Mouse (Mus musculus): ENCODE data around the gene Barhl1. TPM values are rescaled to one million over a fixed set of nuclear protein-coding genes. Genes with fewer than 3 reads are reported as not detected.

Barhl1 gene
- total and polyA plus RNA-seq, 3 experiments: 0.07 to 0.11 TPM; not detected in 1

GRCm38 (mm10) chr2:28863857-28864256 is 52.6 kb downstream of the Barhl1 start:
- Histone ChIP-seq H3K36me3 (replicated peaks) (peaks cover 95% of the 10 kb centered on the region), H3K4me1 (ENCODE audit: insufficient read depth, low read depth, low read length) (peaks cover 25% of the 10 kb centered on the region), H3K27me3 (ENCODE audit: insufficient read depth, low read length) (no peaks in the 10 kb centered on the region), H3K9me3 (replicated peaks) (no peaks in the 10 kb centered on the region), H3K4me3 (ENCODE audit: low read depth, low read length) (no peak overlapping the region)
- TF ChIP-seq TAL1 (conservative IDR thresholded peaks at IDR 0.05; ENCODE audit: low read depth, low read length): no peak
- TF ChIP-seq CTCF (IDR thresholded peaks at IDR 0.05; ENCODE audit: low read depth, low read length): no peak
- TF ChIP-seq POLR2AphosphoS5 (IDR thresholded peaks at IDR 0.05; ENCODE audit: insufficient replicate concordance, low read depth, low read length): no peak
- TF ChIP-seq GATA1 (IDR thresholded peaks at IDR 0.05; ENCODE audit: borderline replicate concordance, low read length): no peak
- TF ChIP-seq GATA2 (IDR thresholded peaks at IDR 0.05; ENCODE audit: borderline replicate concordance, low read depth, low read length): no peak
- no peak for DNase-seq (ENCODE audit: low spot score)
- ATAC-seq (ENCODE audit: extremely low read depth, insufficient number of reproducible peaks, low FRiP score, poor library complexity, severe bottlenecking): no peak

DNA sequence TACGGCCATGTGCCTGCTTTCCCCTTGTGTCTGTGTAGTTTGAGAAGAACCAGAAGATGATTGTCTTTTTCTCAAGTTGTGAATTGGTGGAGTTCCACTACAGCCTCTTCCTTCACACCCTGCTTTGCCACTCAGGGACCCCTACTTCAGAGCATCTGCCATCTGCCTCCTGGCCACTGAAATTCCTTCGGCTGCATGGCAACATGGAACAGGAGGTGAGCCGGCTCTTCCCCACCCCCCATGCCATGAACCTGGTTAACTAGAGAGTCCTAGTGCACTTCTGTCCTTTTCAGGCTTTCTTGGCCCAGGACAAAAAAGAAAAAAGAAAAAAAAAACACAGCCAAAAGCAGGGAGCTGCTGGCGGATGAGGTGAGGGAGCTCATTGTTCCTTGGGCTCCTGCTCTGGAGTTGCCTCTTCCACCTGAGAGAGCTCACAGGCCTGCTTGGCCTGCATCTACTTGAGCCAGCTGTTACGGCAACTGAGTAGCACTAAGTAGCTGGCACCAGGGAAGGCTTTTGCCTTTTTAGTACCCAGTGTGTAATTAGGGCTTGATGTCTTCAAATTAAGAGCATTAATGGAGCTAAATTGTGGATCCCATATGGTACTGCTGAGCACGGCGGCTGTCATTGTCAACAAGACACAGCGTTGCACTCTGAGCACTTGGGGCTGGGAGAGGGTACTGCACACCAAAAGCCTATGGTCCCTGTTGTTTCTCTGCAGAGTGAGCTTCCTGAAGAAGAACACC is 55.6 kb downstream of the Barhl1 start:
- no peak for DNase-seq (ENCODE audit: low spot score)
- Histone ChIP-seq H3K27me3 (ENCODE audit: insufficient read depth, low read length) (no peaks in the 10 kb centered on the region), H3K9me3 (replicated peaks) (no peaks in the 10 kb centered on the region), H3K4me1 (ENCODE audit: insufficient read depth, low read depth, low read length) (peaks cover 47% of the 10 kb centered on the region), H3K4me3 (ENCODE audit: low read depth, low read length) (no peak overlapping the region), H3K36me3 (replicated peaks) (peaks cover 93% of the 10 kb centered on the region)
- TF ChIP-seq GATA1 (IDR thresholded peaks at IDR 0.05; ENCODE audit: borderline replicate concordance, low read length) (no peak), POLR2AphosphoS5 (IDR thresholded peaks at IDR 0.05; ENCODE audit: insufficient replicate concordance, low read depth, low read length) (no peak), GATA2 (IDR thresholded peaks at IDR 0.05; ENCODE audit: borderline replicate concordance, low read depth, low read length) (no peak), CTCF (IDR thresholded peaks at IDR 0.05; ENCODE audit: low read depth, low read length) (no peak), TAL1 (conservative IDR thresholded peaks at IDR 0.05; ENCODE audit: low read depth, low read length) (no peak)
- ATAC-seq (ENCODE audit: extremely low read depth, insufficient number of reproducible peaks, low FRiP score, poor library complexity, severe bottlenecking): no peak

DNA sequence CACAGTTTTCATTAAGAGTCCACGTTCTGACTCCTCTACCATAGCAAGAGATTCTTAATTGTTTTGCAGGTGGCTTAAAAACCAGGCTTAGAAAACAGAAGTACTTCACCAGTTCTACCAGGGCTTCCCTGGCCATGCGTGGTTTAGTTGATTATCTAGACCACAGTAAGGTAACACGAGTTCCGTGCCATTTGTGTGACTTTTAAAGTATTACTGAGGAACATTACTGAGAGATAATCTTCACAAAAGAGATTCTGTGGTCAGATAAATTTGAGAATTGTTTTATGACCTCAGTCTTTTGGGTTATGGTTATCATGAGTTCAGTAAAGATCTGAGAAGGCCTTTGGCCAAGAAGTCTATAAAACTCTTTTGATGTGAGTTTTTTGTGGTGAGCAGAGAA is 57.2 kb downstream of the Barhl1 start:
- peak; percentile 57 for ATAC-seq (ENCODE audit: extremely low read depth, insufficient number of reproducible peaks, low FRiP score, poor library complexity, severe bottlenecking)

More for the DNA sequence above, 57.2 kb downstream of the Barhl1 start:
- TF ChIP-seq TAL1 (conservative IDR thresholded peaks at IDR 0.05; ENCODE audit: low read depth, low read length) (peak; percentile 29; the same call in 1 of the 2 replicates), POLR2AphosphoS5 (IDR thresholded peaks at IDR 0.05; ENCODE audit: insufficient replicate concordance, low read depth, low read length) (no peak)
- Histone ChIP-seq H3K9me3 (replicated peaks) (no peaks in the 10 kb centered on the region), H3K4me3 (ENCODE audit: low read depth, low read length) (no peak overlapping the region; the same call in 1 of the 2 replicates), H3K4me1 (ENCODE audit: insufficient read depth, low read depth, low read length) (peaks cover 55% of the 10 kb centered on the region), H3K36me3 (replicated peaks) (peaks cover 91% of the 10 kb centered on the region), H3K27me3 (ENCODE audit: insufficient read depth, low read length) (no peaks in the 10 kb centered on the region)
- peak; percentile 20 for DNase-seq (ENCODE audit: low spot score)

Other genes with a start within 250 kb of the Barhl1 start
- gene Spaca9, start 216.9 kb downstream of the Barhl1 start, total RNA-seq (2014; fragmentation: Nextera tagmentation): 5.6 and 7.9 TPM in 2 replicates
- gene Spaca9, start 216.9 kb downstream of the Barhl1 start, total RNA-seq (2017): 15.4 and 22.3 TPM in 2 replicates
- 1.4 and 1.8 TPM in 2 replicates for gene Spaca9, start 216.9 kb downstream of the Barhl1 start, polyA plus RNA-seq (2012)
- gene Ak8, start 216.5 kb downstream of the Barhl1 start, total RNA-seq (2014; fragmentation: Nextera tagmentation): 9.3 and 14.8 TPM in 2 replicates
- gene Ak8, start 216.5 kb downstream of the Barhl1 start, total RNA-seq (2017): 2.8 and 3.5 TPM in 2 replicates
- 0.38 and 0.41 TPM in 2 replicates for gene Ak8, start 216.5 kb downstream of the Barhl1 start, polyA plus RNA-seq (2012)
- gene Gtf3c4, start 76.3 kb downstream of the Barhl1 start, total RNA-seq (2014; fragmentation: Nextera tagmentation): 26.0 and 27.6 TPM in 2 replicates
- 22.0 and 25.0 TPM in 2 replicates for gene Gtf3c4, start 76.3 kb downstream of the Barhl1 start, total RNA-seq (2017)
- 37.6 and 38.3 TPM in 2 replicates for gene Gtf3c4, start 76.3 kb downstream of the Barhl1 start, polyA plus RNA-seq (2012)
- gene Ddx31, start 76.3 kb downstream of the Barhl1 start, total RNA-seq (2014; fragmentation: Nextera tagmentation): 8.4 and 17.1 TPM in 2 replicates
- gene Ddx31, start 76.3 kb downstream of the Barhl1 start, total RNA-seq (2017): 13.0 and 15.9 TPM in 2 replicates
- 5.0 and 5.2 TPM in 2 replicates for gene Ddx31, start 76.3 kb downstream of the Barhl1 start, polyA plus RNA-seq (2012)
- gene Cfap77, start 138.4 kb upstream of the Barhl1 start, total RNA-seq (2014; fragmentation: Nextera tagmentation): 1.9 and 2.2 TPM in 2 replicates
- gene Cfap77, start 138.4 kb upstream of the Barhl1 start, total RNA-seq (2017): 0.29 and 0.55 TPM in 2 replicates
- gene Cfap77, start 138.4 kb upstream of the Barhl1 start, polyA plus RNA-seq (2012): 0.73 and 0.79 TPM in 2 replicates
- 21.5 and 27.6 TPM in 2 replicates for gene Ttf1, start 143.6 kb upstream of the Barhl1 start, total RNA-seq (2014; fragmentation: Nextera tagmentation)
- gene Ttf1, start 143.6 kb upstream of the Barhl1 start, total RNA-seq (2017): 31.8 and 39.2 TPM in 2 replicates
- 5.6 and 7.8 TPM in 2 replicates for gene Ttf1, start 143.6 kb upstream of the Barhl1 start, polyA plus RNA-seq (2012)
- 47.0 and 62.5 TPM in 2 replicates for gene Setx, start 207.5 kb upstream of the Barhl1 start, total RNA-seq (2014; fragmentation: Nextera tagmentation)
- gene Setx, start 207.5 kb upstream of the Barhl1 start, total RNA-seq (2017): 52.1 and 72.9 TPM in 2 replicates
- 6.0 and 7.3 TPM in 2 replicates for gene Setx, start 207.5 kb upstream of the Barhl1 start, polyA plus RNA-seq (2012)